Mouse (Mus musculus): ENCODE measurements around the gene Crtc3. TPM values are rescaled to one million over a fixed set of nuclear protein-coding genes. Genes with fewer than 3 reads are reported as not detected.
A peak's percentile ranks its signal among the peaks of the same experiment; 100 is the strongest.

The Crtc3 gene
- total RNA-seq, 2 experiments from 2014 or later = 12.1 to 15.7 TPM

DNA sequence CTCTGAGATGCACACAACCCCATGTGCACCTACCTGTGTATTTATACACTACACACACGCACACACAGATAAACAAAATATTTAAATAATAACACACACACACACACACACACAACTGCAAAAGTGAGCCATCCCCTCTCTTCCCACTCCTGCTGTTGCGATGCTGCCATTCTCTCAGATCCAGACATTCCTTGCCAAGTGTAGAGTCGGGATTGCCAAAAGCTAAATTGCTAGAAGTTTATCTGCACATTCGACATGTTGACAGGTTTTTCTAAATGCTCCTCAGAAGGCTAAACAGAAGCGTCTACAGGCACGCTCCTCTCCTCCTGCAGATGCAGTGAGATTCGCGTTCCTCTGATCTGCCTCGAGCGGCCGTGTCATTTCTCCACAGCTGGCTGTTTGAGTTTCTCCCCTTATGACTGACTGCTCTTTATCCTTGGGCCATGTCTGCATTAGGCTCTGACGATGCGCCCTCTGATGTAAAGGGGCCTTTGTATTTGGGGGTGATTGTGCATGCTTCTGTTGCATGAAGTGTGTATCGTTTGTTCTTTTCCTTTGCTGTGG is 111.2 kb downstream of the Crtc3 start:
- intact Hi-C loops (cut with DNase I) = no loop called here
- DNase-seq (ENCODE audit: low spot score in 2 of 2) = no peak

DNA sequence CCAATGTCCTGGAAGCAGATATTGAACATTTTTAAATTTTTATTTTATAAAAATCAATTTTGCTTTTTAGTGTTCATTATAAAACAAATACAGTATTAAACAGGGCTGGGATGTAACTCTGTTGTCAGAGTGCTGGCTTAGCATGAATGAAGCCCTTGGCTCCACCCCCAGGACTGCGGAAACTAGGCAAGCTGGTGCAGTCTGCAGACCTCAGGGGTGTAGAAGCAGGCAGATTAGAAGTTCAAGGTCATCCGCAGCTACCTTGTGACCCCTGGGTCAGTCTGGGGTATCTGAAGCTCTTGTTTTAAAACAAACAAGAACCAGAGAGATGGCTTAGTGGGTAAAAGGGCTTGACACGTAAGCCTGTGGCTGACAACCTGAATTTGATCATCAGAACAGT is 112.1 kb downstream of the Crtc3 start:
- no peak for DNase-seq (ENCODE audit: low spot score in 2 of 2)

DNA sequence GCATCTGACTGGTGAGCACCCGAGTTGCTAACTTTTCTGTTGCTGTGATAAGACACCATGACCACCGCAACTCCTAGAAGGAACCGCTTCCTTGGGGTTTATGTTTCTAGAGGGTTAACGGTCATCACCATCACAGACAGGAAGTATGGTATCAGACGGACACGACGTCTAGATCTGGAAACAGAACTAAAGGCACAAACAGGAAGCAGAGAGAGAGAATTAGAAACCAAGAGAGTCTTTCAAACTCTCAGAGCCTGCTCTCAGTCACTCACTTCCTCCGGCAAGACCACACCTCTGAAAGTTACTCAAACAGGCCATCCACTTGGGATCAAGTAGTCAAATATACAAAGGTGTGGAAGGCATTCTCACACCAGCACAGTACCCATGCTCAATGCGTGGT is 112.9 kb downstream of the Crtc3 start:
- DNase-seq (ENCODE audit: low spot score in 2 of 2) = no peak
- intact Hi-C loops (cut with DNase I) = no loop called here

More for the DNA sequence above, 112.1 kb downstream of the Crtc3 start:
- intact Hi-C loops (cut with DNase I) = no loop called here

DNA sequence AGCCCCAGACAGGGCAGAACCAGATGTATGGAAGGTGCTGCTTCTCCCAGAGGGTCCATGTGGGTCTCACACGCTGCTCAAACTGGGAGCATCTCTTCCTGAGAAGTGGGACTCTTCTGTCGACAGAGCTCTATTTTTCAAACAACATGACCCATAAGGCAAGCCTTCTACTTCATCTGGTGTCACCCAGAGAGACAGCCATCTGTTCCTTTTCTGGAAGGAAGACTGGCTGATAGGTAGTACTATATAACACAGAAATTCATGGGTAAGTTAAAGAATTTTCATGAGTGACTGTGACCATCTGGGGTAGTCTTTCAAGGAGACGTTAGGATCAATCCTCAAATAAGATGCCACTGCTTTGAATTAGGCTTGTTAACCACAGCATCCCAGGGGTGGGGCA is 115.6 kb downstream of the Crtc3 start:
- intact Hi-C loops (cut with DNase I) = no loop called here
- DNase-seq (ENCODE audit: low spot score in 2 of 2) = no peak

DNA sequence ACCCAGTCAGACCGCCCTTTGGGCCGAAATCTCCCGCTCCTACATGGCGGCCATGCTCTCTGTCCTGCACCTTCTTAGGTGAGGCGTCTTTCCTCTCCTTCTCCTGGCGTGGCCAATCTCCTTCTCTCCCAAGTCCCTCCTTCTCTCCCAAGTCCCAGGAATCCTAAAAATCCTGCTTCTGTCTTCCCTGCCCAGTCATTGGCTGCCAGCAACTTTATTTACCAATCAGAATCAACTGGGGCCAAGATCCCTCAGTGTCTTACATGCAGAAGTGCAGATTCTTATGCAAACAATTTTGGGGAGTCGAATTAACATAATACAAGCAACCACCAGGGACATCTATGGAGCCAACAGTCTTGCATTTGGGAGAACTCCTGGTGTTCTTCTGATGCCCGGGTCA is 120.7 kb downstream of the Crtc3 start:
- DNase-seq (ENCODE audit: low spot score in 2 of 2) = no peak
- intact Hi-C loops (cut with DNase I) = no loop called here

DNA sequence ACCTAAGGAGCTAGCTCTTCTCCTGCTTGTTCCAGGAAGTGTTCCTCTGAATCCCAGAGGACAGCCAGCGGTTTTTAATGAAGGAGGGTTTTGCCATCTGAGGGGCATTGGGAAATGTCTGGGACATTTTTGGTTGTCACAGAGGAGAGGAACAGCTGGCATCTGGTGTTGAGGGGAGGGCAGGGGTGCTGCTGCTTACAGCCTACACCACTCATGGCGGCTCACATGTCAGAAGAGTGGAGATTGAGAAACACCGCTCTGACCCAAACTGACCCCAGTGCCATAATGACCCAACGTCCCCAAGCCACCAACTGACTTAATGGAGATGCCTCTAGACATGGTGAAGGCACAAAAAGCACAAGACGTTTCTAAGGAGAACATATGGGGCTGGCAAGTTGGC is 126.7 kb downstream of the Crtc3 start:
- DNase-seq (ENCODE audit: low spot score in 2 of 2) = no peak
- intact Hi-C loops (cut with DNase I) = no loop called here

DNA sequence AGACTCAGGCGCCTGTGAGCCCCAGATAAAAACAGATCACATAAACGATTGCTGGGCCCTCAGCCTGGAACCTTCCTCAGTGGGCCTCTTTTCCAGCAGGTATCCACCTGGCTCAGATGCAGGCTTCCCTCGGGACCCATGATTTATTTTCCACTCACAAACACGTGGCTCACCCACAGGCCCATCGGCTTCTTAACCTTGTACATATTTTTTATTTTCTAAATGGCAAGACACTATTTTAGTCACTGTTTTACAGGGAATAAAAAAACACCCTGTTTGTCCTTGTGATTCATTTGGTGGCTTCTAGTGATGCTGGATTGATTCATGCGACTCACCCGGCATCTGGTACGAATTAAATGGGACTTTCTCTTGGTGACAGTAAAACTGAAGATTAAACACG is 127.4 kb downstream of the Crtc3 start:
- intact Hi-C loops (cut with DNase I) = no loop called here
- no peak for DNase-seq (ENCODE audit: low spot score in 2 of 2)

DNA sequence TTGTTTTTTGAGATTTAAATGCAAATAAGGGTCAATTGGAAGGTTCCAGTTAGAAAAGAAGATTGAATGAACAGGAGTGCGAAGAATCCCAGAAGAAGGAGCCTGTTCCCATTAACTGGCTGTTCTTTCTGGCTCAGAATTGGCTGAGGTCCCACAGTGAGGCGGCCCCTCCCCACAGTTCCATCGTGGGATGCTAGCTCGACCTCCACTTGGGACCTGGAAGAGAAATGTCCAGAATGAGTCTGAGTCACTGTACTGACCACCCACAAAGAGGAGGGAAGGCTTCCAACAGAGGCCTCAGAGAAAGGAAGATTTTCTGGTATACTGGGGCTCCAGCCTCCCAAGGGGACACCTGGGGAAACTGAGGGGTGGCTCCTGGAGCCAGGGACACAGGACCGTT is 130.1 kb downstream of the Crtc3 start:
- intact Hi-C loops (cut with DNase I) = no loop called here
- no peak for DNase-seq (ENCODE audit: low spot score in 2 of 2)

DNA sequence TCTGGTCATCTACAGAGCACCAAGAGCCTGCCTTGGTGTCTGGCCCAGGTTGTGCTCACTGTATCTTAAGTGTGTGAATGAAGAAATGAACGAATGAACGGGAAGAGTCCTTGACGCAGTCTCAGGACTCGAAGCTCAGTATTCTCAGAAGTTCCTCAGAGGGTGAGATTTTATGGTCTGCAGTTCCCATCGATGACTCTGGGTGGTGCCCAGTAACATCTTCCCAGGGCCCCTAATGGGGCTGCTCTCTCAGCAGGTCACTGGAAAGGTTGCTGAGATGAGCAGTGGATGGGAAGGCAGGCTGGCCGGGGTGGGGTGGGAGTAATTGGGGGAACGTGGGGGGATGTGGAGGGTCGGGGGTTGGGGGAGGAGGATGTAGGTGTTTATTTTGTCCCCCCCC is 130.6 kb downstream of the Crtc3 start:
- intact Hi-C loops (cut with DNase I) = no loop called here
- no peak for DNase-seq (ENCODE audit: low spot score in 2 of 2)

DNA sequence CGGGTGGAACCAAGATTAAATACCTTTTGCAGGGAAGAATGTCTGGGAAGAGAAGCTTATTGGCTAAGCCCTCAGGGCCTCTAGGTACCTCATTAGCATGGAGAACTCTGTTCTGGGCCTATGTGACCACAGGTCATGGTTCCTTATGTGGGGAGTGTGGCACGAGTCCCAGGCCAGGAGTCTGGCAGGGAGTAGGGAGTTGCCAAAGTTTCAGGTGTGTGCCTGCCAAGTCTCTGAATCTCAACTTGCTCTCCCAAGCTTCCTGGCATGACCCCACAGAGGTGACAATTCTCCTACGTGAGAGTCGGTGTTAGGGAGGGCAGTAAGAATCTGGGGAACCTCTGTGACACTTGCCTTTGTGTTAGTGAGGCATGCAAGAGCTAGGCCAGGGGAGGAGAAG is 131.5 kb downstream of the Crtc3 start:
- no peak for DNase-seq (ENCODE audit: low spot score in 2 of 2)
- intact Hi-C loops (cut with DNase I) = no loop called here

DNA sequence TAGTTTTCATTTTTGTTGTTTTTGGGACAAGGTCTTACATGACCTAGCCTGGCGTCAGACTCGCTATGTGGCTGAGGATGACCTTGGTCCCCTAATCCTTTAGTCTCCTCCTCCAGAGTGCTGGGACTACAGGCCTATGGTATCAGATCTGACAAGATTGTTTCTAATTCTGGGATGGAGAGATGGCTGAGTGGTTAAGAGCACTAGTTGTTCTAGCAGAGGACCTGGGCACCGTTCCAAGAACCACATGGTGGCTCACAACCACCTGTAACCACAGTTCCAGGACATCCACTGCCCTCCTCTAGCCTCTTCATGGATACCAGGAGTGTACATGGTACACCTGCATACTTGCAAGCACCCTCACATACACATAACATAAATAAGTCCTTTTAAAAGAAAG is 132.5 kb downstream of the Crtc3 start:
- intact Hi-C loops (cut with DNase I) = no loop called here
- DNase-seq (ENCODE audit: low spot score in 2 of 2) = no peak

DNA sequence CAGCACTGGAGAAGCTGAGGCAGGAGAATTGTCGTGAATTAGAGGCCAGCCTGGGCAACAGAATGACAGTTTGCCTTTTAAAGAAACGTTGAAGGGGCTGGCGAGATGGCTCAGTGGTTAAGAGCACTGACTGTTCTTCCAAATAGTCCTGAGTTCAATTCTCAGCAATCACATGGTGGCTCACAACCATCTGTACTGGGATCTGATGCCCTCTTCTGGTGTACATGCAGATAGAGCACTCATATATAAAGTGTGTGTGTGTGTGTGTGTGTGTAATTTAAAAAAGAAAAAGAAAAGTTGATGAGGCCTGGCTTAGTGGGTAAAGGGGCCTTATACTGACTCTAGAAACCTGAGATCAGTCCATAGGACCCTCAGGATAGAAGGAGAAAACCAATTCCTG is 133.5 kb downstream of the Crtc3 start:
- intact Hi-C loops (cut with DNase I) = no loop called here

DNA sequence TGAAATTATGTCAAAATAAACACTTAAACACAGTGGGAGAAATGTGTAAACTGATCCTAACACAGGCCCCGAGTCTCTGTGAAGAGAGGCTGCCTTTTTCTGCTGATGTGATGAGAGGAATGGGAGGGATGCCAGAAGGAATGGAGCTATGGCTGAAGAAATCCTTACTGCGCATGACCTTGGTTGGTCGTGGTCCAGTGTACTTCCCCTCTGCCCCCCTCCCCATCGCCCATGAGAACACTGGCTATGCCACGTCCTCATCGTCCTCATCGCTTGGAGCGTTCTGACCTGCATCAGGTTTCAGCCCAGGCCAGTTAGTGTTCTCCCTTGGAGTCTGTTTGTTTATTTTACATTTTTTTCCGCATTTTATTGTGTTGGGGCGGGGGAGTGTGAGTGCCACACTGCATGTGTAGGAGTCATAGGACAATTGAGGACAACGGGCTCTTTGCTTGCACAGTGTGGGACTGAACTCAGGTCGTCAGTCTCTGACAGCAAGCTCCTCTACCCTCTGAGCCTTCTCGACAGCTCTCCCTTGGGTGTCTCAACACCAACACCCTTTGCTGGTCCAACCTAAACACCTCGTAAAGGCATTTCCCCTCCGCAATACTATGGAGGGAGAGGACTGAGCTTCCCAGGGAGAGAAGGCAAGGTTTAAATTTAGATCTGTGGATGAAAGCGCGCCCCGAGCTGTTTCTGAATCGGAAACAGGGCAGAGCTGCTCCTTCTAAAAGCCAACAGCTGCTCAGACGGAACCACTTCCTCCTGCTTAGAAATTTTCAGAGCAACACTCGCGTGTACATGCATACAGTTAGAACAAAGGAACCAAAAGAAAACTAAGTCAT is 134.3 kb downstream of the Crtc3 start:
- DNase-seq (ENCODE audit: low spot score in 2 of 2) = peak; percentile 26 to 32
- intact Hi-C loops (cut with DNase I) = no loop called here

More for the DNA sequence above, 133.5 kb downstream of the Crtc3 start:
- DNase-seq (ENCODE audit: low spot score in 2 of 2) = no peak

DNA sequence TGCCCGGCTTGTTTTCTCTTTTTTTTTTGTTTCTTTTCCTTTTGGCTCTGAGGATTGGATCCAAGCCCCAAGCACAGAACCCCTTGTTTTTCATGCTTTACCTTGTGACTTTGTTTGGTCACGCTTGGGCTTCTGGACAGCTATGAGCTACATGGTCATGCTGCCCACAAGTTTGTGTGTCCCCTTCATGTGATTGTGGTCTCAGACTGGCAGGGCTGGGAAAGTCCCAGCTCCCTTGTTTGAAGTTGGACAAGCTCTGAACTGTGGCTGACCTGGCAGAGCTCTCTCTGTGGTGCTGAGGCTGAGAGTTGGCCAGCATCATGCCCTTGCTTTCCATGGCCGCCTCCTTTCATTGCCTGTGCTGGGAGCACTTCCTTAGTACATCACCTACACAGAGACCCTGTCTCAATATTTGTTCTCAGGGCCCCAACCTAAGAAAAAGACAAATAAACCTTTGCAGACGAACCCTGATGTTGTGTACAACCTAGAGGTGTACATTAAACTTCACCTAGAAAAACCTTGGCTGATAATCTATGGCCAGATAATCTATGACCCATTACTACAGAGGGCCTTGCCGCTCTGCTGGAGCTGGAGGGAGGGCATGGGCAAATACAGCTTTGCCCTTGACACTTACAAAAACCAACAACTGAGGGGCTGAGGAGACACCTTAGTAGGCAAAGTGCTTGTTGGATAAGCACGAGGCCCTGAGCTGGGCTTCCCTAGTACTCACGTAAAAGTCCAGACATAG is 140.0 kb downstream of the Crtc3 start:
- no peak for DNase-seq (ENCODE audit: low spot score in 2 of 2)
- intact Hi-C loops (cut with DNase I) = no loop called here

DNA sequence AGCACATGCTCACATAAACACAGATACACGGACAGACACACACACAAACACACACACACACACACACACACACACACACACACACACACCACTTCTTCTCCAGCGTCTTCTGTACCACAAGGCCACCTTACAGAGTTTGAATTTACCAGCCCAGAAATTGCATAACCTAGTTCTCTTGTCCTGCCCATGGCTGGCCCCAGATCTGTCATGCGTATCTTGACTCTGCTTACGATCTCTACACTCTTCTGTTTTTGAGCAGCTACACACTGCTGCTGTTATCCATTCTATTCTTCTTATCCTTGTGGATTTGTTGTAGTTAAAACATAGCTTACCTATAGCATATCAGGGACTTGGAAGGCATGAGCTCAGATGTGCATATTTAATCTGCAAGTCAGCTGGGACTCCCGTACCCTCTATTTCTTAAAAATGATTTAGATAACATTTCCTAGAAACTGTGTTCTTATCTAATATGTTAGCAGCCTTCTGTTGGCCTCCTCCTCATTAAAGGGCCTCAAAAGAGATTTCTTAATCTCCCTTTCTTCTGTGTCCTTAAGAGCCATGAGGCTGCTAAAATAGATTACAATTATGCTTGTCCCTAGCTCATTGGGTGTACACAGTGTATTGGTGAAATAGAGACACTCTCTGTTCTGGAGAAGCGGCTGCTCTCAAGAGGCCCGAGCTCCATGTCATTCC is 146.4 kb downstream of the Crtc3 start:
- intact Hi-C loops (cut with DNase I) = no loop called here
- DNase-seq (ENCODE audit: low spot score in 2 of 2) = no peak

DNA sequence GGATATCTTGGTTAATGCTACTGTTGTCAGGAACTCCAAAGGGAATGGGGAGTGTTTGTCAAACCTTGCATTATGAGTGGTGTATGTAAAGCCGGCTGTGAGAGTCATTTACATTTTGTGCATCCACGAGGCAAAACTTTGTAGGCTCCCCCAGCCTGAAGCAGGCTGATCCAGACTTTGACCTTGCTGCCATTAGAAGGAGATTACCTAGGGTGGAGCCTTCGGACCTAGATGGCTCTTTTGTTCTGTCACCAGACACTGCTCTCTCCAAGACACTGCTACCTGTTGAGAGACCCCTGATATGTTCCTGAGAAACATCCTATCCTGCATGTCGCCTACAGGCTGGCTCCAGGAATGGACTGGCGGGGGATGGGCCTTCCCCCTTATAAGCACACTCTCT is 149.1 kb downstream of the Crtc3 start:
- no peak for DNase-seq (ENCODE audit: low spot score in 2 of 2)
- intact Hi-C loops (cut with DNase I) = no loop called here

Data from left cerebral cortex, postnatal 36 days (tissue).